Mouse (Mus musculus) CH12.LX (cell line): ENCODE measurements around the gene Zfp445.

Source experiments
- CTCF ChIP-seq, 2 experiments: IDR thresholded peaks in 1 of 2; conservative IDR thresholded peaks in 1 of 2; 2 replicates each; pipeline ENCODE4 v1.5.1; 2011 to 2012; ENCODE audit warnings: low read depth in 2 of 2, low read length in 2 of 2, improper control_type of control experiment in 1 of 2, inconsistent platforms in 1 of 2, mild to moderate bottlenecking in 1 of 2, moderate library complexity in 1 of 2
- JUN ChIP-seq: IDR thresholded peaks from 2 replicates; pipeline ENCODE4 v1.6.1; 2011; ENCODE audit warnings: low read depth, mild to moderate bottlenecking, low read length, improper control_type of control experiment, moderate library complexity; ENCODE audit not compliant: insufficient read depth
- MXI1 ChIP-seq: IDR thresholded peaks from 2 replicates; pipeline ENCODE4 v1.6.1; 2011; ENCODE audit warnings: mild to moderate bottlenecking, low read depth, low read length, improper control_type of control experiment
- MYC ChIP-seq: IDR thresholded peaks from 2 replicates; pipeline ENCODE4 v1.6.1; 2011; ENCODE audit warnings: low read depth, mild to moderate bottlenecking, improper control_type of control experiment, low read length
- NELFE ChIP-seq: IDR thresholded peaks from 2 replicates; pipeline ENCODE4 v1.6.1; 2011; ENCODE audit warnings: low read depth, low read length, improper control_type of control experiment
- POLR2A ChIP-seq: IDR thresholded peaks from 2 replicates; pipeline ENCODE4 v1.6.1; 2011; ENCODE audit warnings: low read depth, mild to moderate bottlenecking, improper control_type of control experiment, low read length
- TCF12 ChIP-seq: IDR thresholded peaks from 2 replicates; pipeline ENCODE4 v1.6.1; 2014; ENCODE audit warnings: low read depth, mild to moderate bottlenecking, inconsistent platforms, low read length, improper control_type of control experiment

DNA sequence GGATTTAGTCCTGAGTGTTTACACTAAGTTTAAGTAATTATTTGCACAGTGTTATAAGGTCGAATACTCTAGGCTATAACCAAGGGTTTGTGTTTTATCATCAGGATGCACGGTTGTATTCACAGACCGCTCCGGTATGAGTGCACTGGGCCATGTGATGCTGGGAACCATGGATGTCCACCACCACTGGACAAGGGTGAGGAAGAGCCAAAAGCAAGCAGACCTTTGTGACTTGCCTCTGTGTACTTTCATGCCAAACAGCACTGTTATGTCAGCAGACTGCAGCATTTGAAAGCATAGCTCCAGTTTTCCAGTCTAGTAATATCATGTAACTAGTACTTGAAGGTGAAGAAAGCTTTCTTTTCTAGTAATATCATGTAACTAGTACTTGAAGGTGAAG is 39.1 kb downstream of the Zfp445 start:
- TF ChIP-seq CTCF (conservative IDR thresholded peaks at IDR 0.05 in 1 of 2, IDR thresholded peaks at IDR 0.05 in 1 of 2; ENCODE audit: low read depth in 2 of 2, low read length in 2 of 2) (no peak), NELFE (no peak), POLR2A (no peak), TCF12 (no peak), JUN (no peak), MYC (no peak), MXI1 (no peak)
